Mouse (Mus musculus) MEL (cell line): ENCODE data around the gene Gm20696. TPM values are rescaled to one million over a fixed set of nuclear protein-coding genes. Genes with fewer than 3 reads are reported as not detected.

Experiments used
- DNase-seq: peaks from one replicate; pipeline ENCODE4 v3.0.0; 2011; ENCODE audit warnings: low read depth, low spot score
- H3K27ac ChIP-seq: 2 replicates; pipeline ENCODE4 v1.5.1; 2012; ENCODE audit warnings: low read depth, mild to moderate bottlenecking, control low read depth, low read length, moderate library complexity; ENCODE audit not compliant: control insufficient read depth
- H3K27me3 ChIP-seq, 2 experiments: fragments of 150-350 bp in 1 of 2; sonication (generic) in 1 of 2; 2 replicates each; pipeline ENCODE4 v1.6.1; 2012; ENCODE audit warnings: low read length in 2 of 2, mild to moderate bottlenecking in 2 of 2, improper control_type of control experiment in 1 of 2, moderate library complexity in 1 of 2; ENCODE audit not compliant: insufficient read depth in 2 of 2, control insufficient read depth in 1 of 2
- H3K36me3 ChIP-seq, 2 experiments: 2 replicates each; pipeline ENCODE4 v1.6.1; 2012 to 2014; ENCODE audit warnings: low read length in 2 of 2, improper control_type of control experiment in 1 of 2, inconsistent platforms in 1 of 2, mild to moderate bottlenecking in 1 of 2; ENCODE audit not compliant: insufficient read depth in 2 of 2, control insufficient read depth in 1 of 2
- H3K4me1 ChIP-seq, 2 experiments: fragments of 150-350 bp in 1 of 2; sonication (generic) in 1 of 2; 2 replicates each; pipeline ENCODE4 v1.6.1; 2012; ENCODE audit warnings: low read length in 2 of 2, improper control_type of control experiment in 1 of 2, mild to moderate bottlenecking in 1 of 2; ENCODE audit not compliant: insufficient read depth in 2 of 2, control insufficient read depth in 1 of 2
- H3K4me3 ChIP-seq, 2 experiments: fragments of 150-350 bp in 1 of 2; sonication (generic) in 1 of 2; 2 replicates each; pipeline ENCODE4 v1.5.1; 2012; ENCODE audit warnings: low read depth in 2 of 2, low read length in 2 of 2, mild to moderate bottlenecking in 2 of 2, moderate library complexity in 2 of 2, control low read depth in 1 of 2, improper control_type of control experiment in 1 of 2; ENCODE audit not compliant: control insufficient read depth in 1 of 2, insufficient read depth in 1 of 2
- H3K79me2 ChIP-seq: 2 replicates; pipeline ENCODE4 v1.6.1; 2012; ENCODE audit warnings: mild to moderate bottlenecking, low read length, moderate library complexity; ENCODE audit not compliant: control insufficient read depth, poor library complexity, insufficient read depth
- H3K9ac ChIP-seq: 2 replicates; pipeline ENCODE4 v1.6.1; 2012; ENCODE audit warnings: low read depth, mild to moderate bottlenecking, control low read depth, low read length, moderate library complexity; ENCODE audit not compliant: control insufficient read depth, poor library complexity, severe bottlenecking
- H3K9me3 ChIP-seq: fragments of 150-350 bp; sonication (generic); replicated peaks from 2 replicates; pipeline ENCODE4 v1.6.1; 2012; ENCODE audit warnings: mild to moderate bottlenecking, low read length, improper control_type of control experiment, moderate library complexity; ENCODE audit not compliant: insufficient read depth
- BHLHE40 ChIP-seq: IDR thresholded peaks from 2 replicates; pipeline ENCODE4 v1.6.1; 2012; ENCODE audit warnings: low read depth, mild to moderate bottlenecking, inconsistent platforms, low read length, improper control_type of control experiment, borderline replicate concordance
- CHD1 ChIP-seq: IDR thresholded peaks from 2 replicates; pipeline ENCODE4 v1.6.1; 2012; ENCODE audit warnings: low read depth, mild to moderate bottlenecking, inconsistent platforms, low read length, improper control_type of control experiment
- EP300 ChIP-seq, 2 experiments: IDR thresholded peaks; 2 replicates each; pipeline ENCODE4 v1.6.1; 2011; ENCODE audit warnings: improper control_type of control experiment in 2 of 2, low read length in 2 of 2, low read depth in 1 of 2, mild to moderate bottlenecking in 1 of 2
- ETS1 ChIP-seq: IDR thresholded peaks from 2 replicates; pipeline ENCODE4 v1.6.1; 2012; ENCODE audit warnings: low read depth, mild to moderate bottlenecking, inconsistent platforms, low read length, improper control_type of control experiment, moderate library complexity
- HCFC1 ChIP-seq: IDR thresholded peaks from 2 replicates; pipeline ENCODE4 v1.6.1; 2012; ENCODE audit warnings: low read depth, mild to moderate bottlenecking, inconsistent platforms, low read length, improper control_type of control experiment, moderate library complexity
- MAFK ChIP-seq: IDR thresholded peaks from 2 replicates; pipeline ENCODE4 v1.6.1; 2011; ENCODE audit warnings: low read depth, mild to moderate bottlenecking, low read length, improper control_type of control experiment, borderline replicate concordance
- MAX ChIP-seq: IDR thresholded peaks from 2 replicates; pipeline ENCODE4 v1.6.1; 2011; ENCODE audit warnings: low read length, improper control_type of control experiment
- MAZ ChIP-seq: IDR thresholded peaks from 2 replicates; pipeline ENCODE4 v1.6.1; 2012; ENCODE audit warnings: low read depth, mild to moderate bottlenecking, inconsistent platforms, low read length, improper control_type of control experiment
- MYB ChIP-seq: IDR thresholded peaks from 2 replicates; pipeline ENCODE4 v1.6.1; 2011; ENCODE audit warnings: mild to moderate bottlenecking, low read depth, low read length, improper control_type of control experiment
- NRF1 ChIP-seq: IDR thresholded peaks from 2 replicates; pipeline ENCODE4 v1.6.1; 2014; ENCODE audit warnings: low read depth, mild to moderate bottlenecking, inconsistent platforms, low read length, improper control_type of control experiment, moderate library complexity; ENCODE audit not compliant: poor library complexity, insufficient read depth, severe bottlenecking
- POLR2A ChIP-seq, 2 experiments: IDR thresholded peaks; 2 replicates each; pipeline ENCODE4 v1.6.1; 2011 to 2012; ENCODE audit warnings: low read length in 2 of 2, mild to moderate bottlenecking in 2 of 2, control low read depth in 1 of 2, improper control_type of control experiment in 1 of 2, low read depth in 1 of 2, moderate library complexity in 1 of 2; ENCODE audit not compliant: control insufficient read depth in 1 of 2, insufficient read depth in 1 of 2, poor library complexity in 1 of 2
- POLR2AphosphoS2 ChIP-seq: IDR thresholded peaks from 2 replicates; pipeline ENCODE4 v1.6.1; 2011; ENCODE audit warnings: low read length, improper control_type of control experiment
- SIN3A ChIP-seq: IDR thresholded peaks from 2 replicates; pipeline ENCODE4 v1.6.1; 2012; ENCODE audit warnings: low read length, improper control_type of control experiment, inconsistent platforms
- TAL1 ChIP-seq: IDR thresholded peaks from 2 replicates; pipeline ENCODE4 v1.6.1; 2012; ENCODE audit warnings: mild to moderate bottlenecking, inconsistent platforms, low read length, moderate library complexity, mixed read lengths
- TBP ChIP-seq: IDR thresholded peaks from 2 replicates; pipeline ENCODE4 v1.8.0; 2011; ENCODE audit warnings: low read depth, low read length, improper control_type of control experiment
- USF1 ChIP-seq: IDR thresholded peaks from 2 replicates; pipeline ENCODE4 v1.6.1; 2014; ENCODE audit warnings: low read depth, mild to moderate bottlenecking, inconsistent platforms, low read length, improper control_type of control experiment, moderate library complexity
- ZC3H11A ChIP-seq: IDR thresholded peaks from 2 replicates; pipeline ENCODE4 v1.6.1; 2012; ENCODE audit warnings: low read depth, mild to moderate bottlenecking, inconsistent platforms, low read length, improper control_type of control experiment
- ZMIZ1 ChIP-seq: IDR thresholded peaks from 2 replicates; pipeline ENCODE4 v1.6.1; 2012; ENCODE audit warnings: low read depth, mild to moderate bottlenecking, inconsistent platforms, low read length, improper control_type of control experiment, moderate library complexity
- ZNF384 ChIP-seq: IDR thresholded peaks from 2 replicates; pipeline ENCODE4 v1.6.1; 2012; ENCODE audit warnings: low read depth, mild to moderate bottlenecking, inconsistent platforms, low read length, improper control_type of control experiment
- polyA plus RNA-seq, 2 experiments: library from polyadenylated mRNA; stranded (reverse) in 1 of 2; unstranded in 1 of 2; fragments of >175 nt in 1 of 2; fragments of >200 nt in 1 of 2; gene quantifications; 2 replicates each; pipeline versions ENCODE4 v1.2.1 to v1.2.4; 2012; ENCODE audit warnings: low replicate concordance in 2 of 2, low read depth in 1 of 2; ENCODE audit not compliant: insufficient read length in 2 of 2, insufficient read depth in 1 of 2, missing spikeins in 1 of 2
- total RNA-seq: library from RNA; depleted of rRNA; stranded (reverse); fragments of 300-350 nt; gene quantifications from 2 replicates; pipeline ENCODE4 v1.2.3, GENCODE M21; 2012

Gm20696 gene
- total and polyA plus RNA-seq, 3 experiments = 0.07 to 0.39 TPM; not detected in 1

DNA sequence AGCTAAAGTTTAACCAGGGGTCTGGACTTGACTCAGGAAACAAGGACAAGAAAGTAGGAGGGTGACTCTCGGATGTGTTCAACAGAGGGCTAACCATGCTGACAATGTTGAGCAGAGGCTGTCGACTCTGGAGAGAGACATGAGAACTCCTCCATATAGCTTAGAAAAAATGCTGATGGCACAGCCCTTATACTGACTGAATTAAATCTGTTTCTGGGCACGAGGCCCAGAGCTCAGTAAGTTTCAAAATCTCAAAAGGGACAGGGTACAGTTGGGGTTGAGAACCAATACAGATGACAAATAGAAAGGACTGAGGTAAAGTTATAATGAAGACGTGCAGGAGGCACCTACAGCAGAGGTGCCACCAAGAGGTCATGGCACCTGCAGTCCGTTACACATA lies 386.0 kb downstream of the Gm20696 start:
- Histone ChIP-seq H3K4me3 (no peak overlapping the region), H3K27ac (no peak overlapping the region), H3K9ac (no peak overlapping the region), H3K9me3 (no peaks in the 10 kb centered on the region), H3K79me2 (no peaks in the 10 kb centered on the region), H3K4me1 (peaks cover 7 to 20% of the 10 kb centered on the region in 2 experiments), H3K27me3 (no peaks in the 10 kb centered on the region), H3K36me3 (peaks cover 0 to 15% of the 10 kb centered on the region in 2 experiments; a peak in 2 of 4 replicates)
- no peak for DNase-seq
- TF ChIP-seq MAZ = no peak
- no peak for TF ChIP-seq POLR2A (IDR thresholded peaks at IDR 0.05; ENCODE audit: control insufficient read depth in 1 of 2, insufficient read depth in 1 of 2, low read depth in 1 of 2, low read length in 2 of 2, poor library complexity in 1 of 2)
- TF ChIP-seq BHLHE40 = no peak
- no peak for TF ChIP-seq TAL1
- no peak for TF ChIP-seq EP300 (IDR thresholded peaks at IDR 0.05; ENCODE audit: low read depth in 1 of 2, low read length in 2 of 2)
- no peak for TF ChIP-seq SIN3A
- TF ChIP-seq HCFC1 = no peak
- TF ChIP-seq ZNF384 = no peak
- TF ChIP-seq TBP = no peak
- no peak for TF ChIP-seq MYB
- no peak for TF ChIP-seq MAX
- TF ChIP-seq ETS1 = no peak

- Histone ChIP-seq H3K27ac (no peak overlapping the region), H3K36me3 (no peaks in the 10 kb centered on the region), H3K27me3 (no peaks in the 10 kb centered on the region), H3K4me1 (no peaks in the 10 kb centered on the region), H3K79me2 (no peaks in the 10 kb centered on the region), H3K9ac (no peak overlapping the region), H3K4me3 (no peak overlapping the region), H3K9me3 (no peaks in the 10 kb centered on the region)
- DNase-seq = no peak
- no peak for TF ChIP-seq MAX
- no peak for TF ChIP-seq ZMIZ1
- TF ChIP-seq POLR2AphosphoS2 = no peak
These were observed 389.3 kb downstream of the Gm20696 start for GRCm38 (mm10) chr6:99277251-99277650.

DNA sequence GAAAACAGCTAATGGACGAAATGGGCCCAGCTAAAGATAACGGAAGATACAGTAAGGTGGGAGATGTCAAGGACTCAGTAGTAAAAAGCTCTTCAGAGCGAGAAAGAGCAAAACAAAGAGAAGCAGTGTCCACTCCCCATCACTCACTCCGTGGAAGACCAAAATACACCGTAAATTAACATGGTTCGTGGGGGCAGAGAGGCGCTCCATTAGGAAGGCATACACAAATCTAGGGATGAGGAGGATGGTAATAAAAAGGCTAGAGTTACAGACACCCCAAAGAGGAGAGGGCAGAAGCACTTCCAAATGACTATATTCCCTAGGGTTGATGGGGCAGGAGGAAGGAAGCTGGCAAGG lies 390.3 kb downstream of the Gm20696 start:
- Histone ChIP-seq H3K79me2 (no peaks in the 10 kb centered on the region), H3K36me3 (no peaks in the 10 kb centered on the region), H3K27ac (no peak overlapping the region), H3K9me3 (no peaks in the 10 kb centered on the region), H3K9ac (no peak overlapping the region), H3K27me3 (no peaks in the 10 kb centered on the region), H3K4me1 (no peaks in the 10 kb centered on the region), H3K4me3 (no peak overlapping the region)
- TF ChIP-seq NRF1 = no peak
- no peak for TF ChIP-seq ZC3H11A
- no peak for TF ChIP-seq ZMIZ1
- no peak for TF ChIP-seq USF1
- TF ChIP-seq ZNF384 = no peak
- no peak for TF ChIP-seq BHLHE40
- TF ChIP-seq SIN3A = no peak
- TF ChIP-seq EP300 (IDR thresholded peaks at IDR 0.05; ENCODE audit: low read depth in 1 of 2, low read length in 2 of 2) = no peak
- no peak for TF ChIP-seq CHD1
- no peak for TF ChIP-seq MAFK
- DNase-seq = no peak
